Mouse (Mus musculus) liver, embryonic 14.5 days (tissue): ENCODE results near the gene Mlx. TPM values are rescaled to one million over a fixed set of nuclear protein-coding genes. Genes with fewer than 3 reads are reported as not detected.
A peak's percentile ranks its signal among the peaks of the same experiment; 100 is the strongest.
"Not testable (repeated sequence)": the region's sequence is repeated elsewhere in the genome, so short reads cannot be mapped to it uniquely, and the experiment has no call there.

ENCODE experiments used
- ATAC-seq: fragments of 200-750 bp; cut with Nextera tagmentation; 2 replicates; pipeline ENCODE4 v1.8.0; 2017; ENCODE audit warnings: moderate number of reproducible peaks, mild to moderate bottlenecking, moderate library complexity; ENCODE audit not compliant: insufficient read depth
- DNase-seq, 3 experiments: peaks; one replicate each; pipeline ENCODE4 v3.0.0-alpha.2; 2012 to 2013; ENCODE audit warnings: low read depth in 3 of 3, low spot score in 3 of 3
- H3K27ac ChIP-seq: fragments of 300-500 bp; sonication (generic); 2 replicates; pipeline ENCODE4 v1.5.1; 2014; ENCODE audit warnings: moderate library complexity, mild to moderate bottlenecking, control low read depth, inconsistent platforms
- H3K27me3 ChIP-seq: fragments of 300-500 bp; sonication (generic); 2 replicates; pipeline ENCODE4 v1.6.1; 2014; ENCODE audit warnings: mild to moderate bottlenecking, low read length, moderate library complexity; ENCODE audit not compliant: control insufficient read depth, insufficient read depth
- H3K36me3 ChIP-seq: fragments of 300-500 bp; sonication (generic); replicated peaks from 2 replicates; pipeline ENCODE4 v1.6.1; 2014; ENCODE audit warnings: low read depth; ENCODE audit not compliant: control insufficient read depth, insufficient read depth
- H3K4me1 ChIP-seq, 2 experiments: fragments of 200-500 bp in 1 of 2; fragments of 300-500 bp in 1 of 2; sonication (generic) in 1 of 2; replicated peaks; 2 replicates each; pipeline ENCODE4 v1.6.1; 2012 to 2014; ENCODE audit warnings: antibody characterized with exemption in 1 of 2, inconsistent platforms in 1 of 2, low read length in 1 of 2; ENCODE audit not compliant: control insufficient read depth in 2 of 2, insufficient read depth in 2 of 2
- H3K4me2 ChIP-seq: fragments of 300-500 bp; sonication (generic); 2 replicates; pipeline ENCODE4 v1.6.1; 2014; ENCODE audit warnings: low read depth, mild to moderate bottlenecking, control low read depth, moderate library complexity
- H3K4me3 ChIP-seq, 2 experiments: fragments of 200-500 bp in 1 of 2; fragments of 300-500 bp in 1 of 2; sonication (generic) in 1 of 2; 2 replicates each; pipeline ENCODE4 v1.5.1; 2012 to 2014; ENCODE audit warnings: low read depth in 2 of 2, low read length in 2 of 2, mild to moderate bottlenecking in 2 of 2, control low read depth in 1 of 2, inconsistent platforms in 1 of 2, moderate library complexity in 1 of 2; ENCODE audit not compliant: insufficient read depth in 1 of 2
- H3K9ac ChIP-seq: fragments of 300-500 bp; sonication (generic); replicated peaks from 2 replicates; pipeline ENCODE4 v1.6.1; 2014; ENCODE audit warnings: mild to moderate bottlenecking, control low read depth, moderate library complexity
- H3K9me3 ChIP-seq: fragments of 300-500 bp; sonication (generic); 2 replicates; pipeline ENCODE4 v1.6.1; 2016; ENCODE audit warnings: low read length, mixed read lengths; ENCODE audit not compliant: control insufficient read depth
- CTCF ChIP-seq: IDR thresholded peaks from 2 replicates; pipeline ENCODE4 v1.5.1; 2016; ENCODE audit warnings: antibody characterized with exemption, low read depth, control low read depth
- EP300 ChIP-seq: IDR thresholded peaks from 2 replicates; pipeline ENCODE4 v1.6.1; 2016; ENCODE audit warnings: antibody characterized with exemption, low read depth
- WGBS: fragments of 180-500 bp; shearing (Covaris S2); extraction: QIAGEN DNeasy Blood & Tissue Kit; methylation state at CpG from one replicate; pipeline ENCODE4 v1.1.7; 2014; ENCODE audit not compliant: insufficient replicate concordance; 5-methylcytosine and 5-hydroxymethylcytosine counted together
- polyA plus RNA-seq, 2 experiments: library from polyadenylated mRNA; depleted of rRNA in 1 of 2; stranded (reverse) in 1 of 2; unstranded in 1 of 2; fragments of >200 nt; fragmentation: Nextera tagmentation in 1 of 2; extraction: Ambion mirVana in 1 of 2; gene quantifications; 2 replicates each; pipeline versions ENCODE4 v1.2.1 to v1.2.3; 2012 to 2014

Mlx gene
- polyA plus RNA-seq, 2 experiments, result 16.8 to 26.8 TPM

DNA sequence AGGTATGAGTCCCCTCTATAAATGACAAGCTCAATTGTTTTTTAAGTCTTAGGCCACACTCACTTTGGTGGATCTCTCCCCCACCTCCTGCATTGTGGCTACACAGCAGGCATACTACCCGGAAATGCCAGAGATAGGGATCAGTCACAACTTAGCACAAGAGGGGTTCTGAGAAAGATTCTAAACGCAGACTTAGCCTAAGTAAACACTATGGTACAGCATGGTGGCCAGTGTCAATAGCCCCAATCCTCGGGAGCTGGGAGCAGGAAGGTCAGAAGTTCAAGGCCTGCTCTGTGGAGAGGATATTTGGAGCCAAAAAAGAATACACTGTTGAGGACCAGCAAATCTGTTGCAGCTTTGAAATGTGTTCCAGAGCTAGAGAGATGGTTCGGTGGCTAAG is 31.0 kb downstream of the Mlx start:
- ATAC-seq, result no peak
- no peak for TF ChIP-seq CTCF
- no peak for TF ChIP-seq EP300
- no peaks in the 10 kb centered on the region for H3K27me3 ChIP-seq
- no peak for DNase-seq
- WGBS, result 18% methylated on average over 4 of the region's 4 CpGs
- peak overlapping the region; percentile 71 to 81 for H3K4me3 ChIP-seq
- peaks cover 13 to 18% of the 10 kb centered on the region in 2 experiments for H3K4me1 ChIP-seq
- peak overlapping the region; percentile 91 for H3K4me2 ChIP-seq
- no peaks in the 10 kb centered on the region; the same call in 1 of the 2 replicates for H3K9me3 ChIP-seq
- H3K36me3 ChIP-seq, result no peaks in the 10 kb centered on the region
- no peak overlapping the region for H3K27ac ChIP-seq
- H3K9ac ChIP-seq, result peak overlapping the region; percentile 81

DNA sequence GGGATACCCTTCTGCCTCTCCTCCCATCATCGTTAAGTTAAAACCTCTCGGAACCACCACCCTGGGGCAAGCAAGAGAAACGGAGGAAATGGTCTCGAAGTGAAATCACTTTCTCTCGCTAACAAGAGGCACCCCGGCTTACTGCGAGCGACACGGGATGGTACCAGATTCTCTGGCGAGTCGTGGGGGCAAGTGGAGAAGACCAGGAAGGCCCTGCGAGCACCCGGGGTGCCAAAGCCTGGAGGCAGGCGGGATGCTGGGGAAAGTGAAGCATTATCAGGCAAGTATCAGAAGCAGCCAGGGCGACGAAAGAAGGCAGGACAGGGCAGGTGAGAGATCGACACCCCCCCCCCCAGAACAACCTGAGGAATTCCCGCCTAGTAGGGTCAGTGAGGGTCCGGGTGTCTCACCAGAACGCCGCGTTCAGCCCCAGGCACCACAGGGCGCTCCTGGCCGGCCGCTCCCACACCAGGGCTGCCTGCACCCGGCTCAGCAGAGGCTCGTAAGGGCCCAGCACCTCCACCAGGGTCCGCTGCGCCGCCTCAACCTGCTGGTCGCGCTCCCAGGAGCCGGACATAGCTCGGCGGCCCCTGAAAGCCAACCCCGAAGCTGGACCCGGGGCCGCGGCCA is 32.2 kb downstream of the Mlx start:
- Histone ChIP-seq H3K4me1 (peaks cover 13 to 18% of the 10 kb centered on the region in 2 experiments), H3K27ac (peak overlapping the region; percentile 74), H3K4me3 (peak overlapping the region; percentile 71 to 81), H3K9me3 (no peaks in the 10 kb centered on the region), H3K4me2 (peak overlapping the region; percentile 91), H3K27me3 (no peaks in the 10 kb centered on the region), H3K36me3 (no peaks in the 10 kb centered on the region), H3K9ac (peak overlapping the region; percentile 81)
- peak; percentile 52 for TF ChIP-seq CTCF
- TF ChIP-seq EP300, result no peak
- peak; percentile 77 for ATAC-seq
- under 1% methylated on average over 39 of the region's 39 CpGs for WGBS
- DNase-seq, result no peak

GRCm38 (mm10) chr11:101119761-101120544 is 32.9 kb downstream of the Mlx start, which contains the start of the genes Retreg3 and Tubg1:
Gene Retreg3 (minus strand): TSS chr11:101119893.
Gene Tubg1 (plus strand): TSS chr11:101119938.
- peak; percentile 91 for ATAC-seq
- no peaks in the 10 kb centered on the region for H3K9me3 ChIP-seq
- H3K4me3 ChIP-seq, result peak within 1 kb of the TSS; percentile 71 to 86
- H3K36me3 ChIP-seq, result no peaks in the 10 kb centered on the region
- H3K4me2 ChIP-seq, result peak within 1 kb of the TSS; percentile 100
- TF ChIP-seq EP300, result no peak
- no peak for TF ChIP-seq CTCF
- WGBS, result under 1% methylated on average over 60 of the region's 61 CpGs
- peak within 1 kb of the TSS; percentile 81 for H3K27ac ChIP-seq
- DNase-seq, result peak; percentile 97 to 98 (median 98)
- peaks cover 13 to 18% of the 10 kb centered on the region in 2 experiments for H3K4me1 ChIP-seq
- H3K27me3 ChIP-seq, result no peaks in the 10 kb centered on the region
- peak within 1 kb of the TSS; percentile 89 for H3K9ac ChIP-seq

DNA sequence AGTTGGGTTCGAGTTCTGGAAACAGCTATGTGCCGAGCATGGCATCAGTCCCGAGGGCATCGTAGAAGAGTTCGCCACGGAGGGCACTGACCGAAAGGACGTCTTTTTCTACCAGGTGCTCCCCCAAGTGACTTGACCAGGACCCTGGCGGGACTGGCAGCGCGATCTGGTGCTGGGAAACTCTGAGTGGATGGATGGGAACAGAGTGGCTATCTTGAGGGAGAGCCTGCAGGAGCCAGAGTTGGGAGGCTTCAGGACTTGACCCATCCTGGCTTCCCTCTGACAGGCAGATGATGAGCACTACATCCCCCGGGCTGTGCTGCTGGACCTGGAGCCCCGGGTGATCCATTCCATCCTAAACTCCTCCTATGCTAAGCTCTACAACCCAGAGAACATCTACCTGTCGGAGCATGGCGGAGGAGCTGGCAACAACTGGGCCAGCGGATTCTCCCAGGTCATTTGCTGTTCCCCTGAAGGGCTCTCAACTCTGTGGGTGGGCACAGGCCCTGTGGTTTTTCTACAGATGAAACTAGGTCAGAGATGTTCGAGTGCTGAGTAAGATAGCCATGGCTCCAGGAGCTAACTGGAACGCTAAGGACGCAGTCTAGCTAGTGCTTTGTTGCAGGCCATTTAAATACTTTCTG is 33.6 kb downstream of the Mlx start:
- H3K27ac ChIP-seq, result peak overlapping the region; percentile 81
- peaks cover 13 to 18% of the 10 kb centered on the region in 2 experiments for H3K4me1 ChIP-seq
- H3K36me3 ChIP-seq, result no peaks in the 10 kb centered on the region; the same call in 1 of the 2 replicates
- H3K9me3 ChIP-seq, result no peaks in the 10 kb centered on the region
- 21% methylated on average over 19 of the region's 19 CpGs for WGBS
- peak overlapping the region; percentile 71 to 86 for H3K4me3 ChIP-seq
- ATAC-seq (no peak), DNase-seq (no peak)
- H3K9ac ChIP-seq, result peak overlapping the region; percentile 89
- H3K27me3 ChIP-seq, result no peaks in the 10 kb centered on the region
- TF ChIP-seq EP300 (no peak), CTCF (no peak)
- H3K4me2 ChIP-seq, result peak overlapping the region; percentile 100

DNA sequence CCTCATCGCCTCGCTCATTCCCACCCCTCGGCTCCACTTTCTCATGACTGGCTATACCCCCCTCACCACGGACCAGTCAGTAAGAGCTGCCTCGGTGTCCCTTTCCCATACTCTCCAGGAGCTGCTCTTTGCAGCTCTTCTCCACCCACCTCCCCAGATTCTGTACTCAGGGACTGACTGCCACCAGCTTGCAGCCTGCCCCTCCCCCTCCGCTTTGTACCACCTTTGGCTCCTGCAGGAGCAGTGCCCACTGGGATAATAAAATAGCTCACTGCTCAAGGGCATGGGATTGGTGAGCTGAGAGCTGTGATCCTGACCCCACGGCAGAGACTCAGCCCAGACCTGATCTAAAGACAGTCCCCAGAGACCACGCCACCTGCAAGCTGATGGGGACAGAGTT is 37.4 kb downstream of the Mlx start:
- not testable (repeated sequence) for H3K9me3 ChIP-seq, H3K4me2 ChIP-seq, H3K9ac ChIP-seq, DNase-seq, ATAC-seq, H3K4me3 ChIP-seq, H3K27me3 ChIP-seq, H3K27ac ChIP-seq, H3K36me3 ChIP-seq
- peaks cover 6 to 10% of the 10 kb centered on the region in 2 experiments for H3K4me1 ChIP-seq
- 83% methylated on average over 8 of the region's 8 CpGs for WGBS

DNA sequence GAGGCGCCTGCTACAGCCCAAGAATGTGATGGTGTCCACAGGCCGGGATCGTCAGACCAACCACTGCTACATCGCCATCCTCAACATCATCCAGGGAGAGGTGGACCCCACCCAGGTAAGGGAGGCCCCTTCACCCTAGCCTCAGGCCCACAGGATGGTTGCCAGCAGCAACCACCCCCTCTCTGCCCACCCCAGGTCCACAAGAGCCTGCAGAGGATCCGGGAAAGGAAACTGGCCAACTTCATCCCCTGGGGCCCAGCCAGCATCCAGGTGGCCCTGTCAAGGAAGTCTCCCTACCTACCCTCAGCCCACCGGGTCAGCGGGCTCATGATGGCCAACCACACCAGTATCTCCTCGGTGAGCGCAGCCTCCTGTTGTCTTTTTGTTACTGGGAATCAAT is 37.9 kb downstream of the Mlx start:
- not testable (repeated sequence) for H3K4me3 ChIP-seq, H3K4me2 ChIP-seq, H3K27ac ChIP-seq, DNase-seq, H3K36me3 ChIP-seq, ATAC-seq, H3K9me3 ChIP-seq, H3K9ac ChIP-seq, H3K27me3 ChIP-seq
- WGBS, result 91% methylated on average over 7 of the region's 9 CpGs
- H3K4me1 ChIP-seq, result peaks cover 7 to 10% of the 10 kb centered on the region in 2 experiments
